Mouse (Mus musculus) lung, adult 2 months (tissue): ENCODE measurements around the gene Odf4.

Experiments used
- CTCF ChIP-seq: fragments of 200-500 bp; IDR thresholded peaks from 2 replicates; pipeline ENCODE4 v1.5.1; 2011; ENCODE audit warnings: mild to moderate bottlenecking, low read length, control low read depth; ENCODE audit not compliant: insufficient read depth
- POLR2A ChIP-seq: fragments of 200-500 bp; IDR thresholded peaks from 2 replicates; pipeline ENCODE4 v1.6.1; 2011; ENCODE audit warnings: low read depth, mild to moderate bottlenecking, control low read depth, low read length, borderline replicate concordance; ENCODE audit errors: extremely low read depth

- TF ChIP-seq CTCF (no peak), POLR2A (peak; percentile 43; the same call in 1 of the 2 replicates)
Measured at GRCm38 (mm10) chr11:68967337-68968282, 40.7 kb upstream of the Odf4 start, which contains the start of gene Slc25a35.
